Mouse (Mus musculus): ENCODE measurements at regions not wholly inside any gene's neighbourhood (a gene's known extent, or its start where the extent isn't known, plus 50 kb on each side); places are given as distances from the start of the nearest gene placed in this dataset.
A peak's percentile ranks its signal among the peaks of the same experiment; 100 is the strongest.
"Not testable (repeated sequence)": the region's sequence is repeated elsewhere in the genome, so short reads cannot be mapped to it uniquely, and the experiment has no call there.

- DNase-seq = no peak
These were observed 881.8 kb downstream of the Gm9195 start for GRCm38 (mm10) chr14:71609698-71610301.

GRCm38 (mm10) chr14:71603710-71604109 lies 887.9 kb downstream of the Gm9195 start:
- no peak for DNase-seq

DNA sequence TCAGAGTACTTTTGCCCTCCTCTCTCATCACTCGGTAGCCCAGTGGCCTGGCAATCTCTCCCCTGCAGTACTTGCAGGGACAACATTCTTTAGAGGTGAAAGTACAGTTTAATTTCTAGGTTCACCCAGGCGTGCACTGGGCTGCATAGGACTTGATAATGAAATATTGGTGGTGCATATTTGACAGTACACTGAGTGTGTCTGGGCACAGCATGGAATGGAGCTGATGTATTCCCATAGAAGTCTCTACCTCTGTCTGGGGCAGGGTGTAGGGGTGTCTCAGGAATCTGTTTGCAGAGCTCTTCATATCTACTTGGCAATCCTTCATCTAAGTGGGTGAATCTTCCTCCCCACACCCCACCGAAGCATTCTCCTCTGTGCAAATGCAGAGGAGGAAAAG lies 893.8 kb downstream of the Gm9195 start:
- DNase-seq = no peak

DNA sequence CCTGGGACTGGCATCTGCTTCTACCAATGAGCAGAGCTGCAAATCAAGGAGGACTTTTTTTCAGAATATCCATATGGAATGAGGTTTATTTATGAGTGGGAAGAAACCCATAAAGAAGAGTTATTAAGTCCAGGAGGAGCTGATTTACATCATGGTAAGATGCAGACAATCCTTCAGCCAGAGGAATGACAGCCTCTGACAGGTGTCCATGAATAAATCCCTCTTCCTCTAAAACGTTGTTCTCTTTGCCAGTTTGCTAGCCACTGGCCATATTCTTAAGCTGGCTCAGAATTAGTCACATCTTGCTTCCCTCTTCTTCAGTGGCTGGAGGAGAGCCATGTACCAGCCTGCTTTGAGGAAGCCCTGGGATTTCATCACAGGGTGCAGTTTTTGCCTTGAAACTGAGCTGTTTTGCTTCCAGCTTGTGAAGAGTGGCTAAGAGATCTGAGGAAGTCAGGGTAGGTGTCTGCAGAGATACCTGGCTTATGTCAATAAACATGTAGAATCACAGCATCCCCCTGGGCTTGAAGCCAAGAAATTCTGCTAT lies 902.9 kb downstream of the Gm9195 start:
- DNase-seq = no peak

- DNase-seq = no peak
These were observed 903.6 kb downstream of the Gm9195 start for GRCm38 (mm10) chr14:71588006-71588405.

GRCm38 (mm10) chr14:71564816-71565215 lies 926.8 kb downstream of the Gm9195 start:
- no peak for DNase-seq

- no peak for DNase-seq
These were observed 929.7 kb downstream of the Gm9195 start for GRCm38 (mm10) chr14:71561906-71562305.

DNA sequence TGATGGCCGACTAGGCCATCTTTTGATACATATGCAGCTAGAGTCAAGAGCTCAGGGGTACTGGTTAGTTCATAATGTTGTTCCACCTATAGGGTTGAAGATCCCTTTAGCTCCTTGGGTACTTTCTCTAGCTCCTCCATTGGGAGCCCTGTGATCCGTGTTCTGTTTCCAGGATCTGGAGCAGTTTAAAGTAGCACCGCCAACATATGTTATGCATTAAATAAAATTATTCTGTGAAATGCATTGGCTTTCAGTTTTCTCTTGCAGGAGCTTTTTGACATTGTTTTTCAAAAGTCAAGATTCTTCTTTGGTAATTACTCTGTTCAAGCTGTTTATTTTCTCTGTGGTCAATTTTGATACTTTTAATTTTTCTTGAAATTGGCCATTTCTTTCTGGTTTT lies 937.3 kb downstream of the Gm9195 start:
- DNase-seq = not testable (repeated sequence)

DNA sequence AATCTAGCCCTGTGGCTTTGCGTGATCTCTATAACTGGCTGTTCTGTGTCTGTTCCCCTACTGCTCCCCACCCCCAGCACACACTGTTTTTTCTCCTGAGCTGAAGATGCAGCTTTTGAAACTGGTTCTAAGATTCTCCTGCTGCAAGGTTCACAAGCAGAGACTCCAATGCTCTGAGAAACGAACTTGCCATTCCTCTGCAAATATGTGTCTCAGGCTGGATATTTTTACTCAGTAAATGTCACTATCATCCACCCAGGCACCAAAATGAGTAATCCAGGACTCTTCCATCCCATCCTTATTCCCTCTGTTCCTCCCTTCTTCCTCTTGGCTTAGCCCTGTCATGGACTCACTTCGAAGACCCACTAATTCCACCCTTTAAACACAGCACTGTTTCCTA lies 943.9 kb upstream of the Fam160b2 start:
- no peak for DNase-seq

DNA sequence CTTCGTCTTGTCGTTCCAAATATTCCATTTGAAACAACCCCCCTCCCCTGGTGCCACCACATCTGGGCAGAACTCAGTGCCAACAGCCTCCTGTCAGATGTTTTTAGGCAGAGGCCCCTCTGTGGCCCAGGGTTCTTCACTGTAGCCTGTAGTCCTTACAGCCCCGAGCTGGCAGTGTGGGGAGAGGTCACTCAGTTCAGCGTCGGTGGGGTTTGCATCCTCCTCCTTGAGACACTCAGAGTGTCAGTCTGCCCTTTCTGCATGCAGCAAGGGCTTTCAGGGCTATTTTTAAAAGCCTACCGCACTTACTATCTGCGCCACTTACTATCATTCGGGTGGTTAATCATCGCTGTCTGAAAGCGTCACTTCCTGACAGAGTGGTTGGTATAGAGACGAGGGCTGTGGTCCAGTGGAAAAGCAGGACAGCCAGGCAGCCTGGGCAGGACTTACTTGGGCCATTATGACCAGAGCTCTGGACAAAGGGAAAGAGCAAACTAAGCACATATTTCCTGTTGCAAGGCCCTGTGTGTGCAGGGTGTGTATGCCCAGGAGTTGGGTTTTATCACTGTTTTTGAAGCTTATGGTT lies 932.5 kb upstream of the Fam160b2 start:
- DNase-seq = no peak

DNA sequence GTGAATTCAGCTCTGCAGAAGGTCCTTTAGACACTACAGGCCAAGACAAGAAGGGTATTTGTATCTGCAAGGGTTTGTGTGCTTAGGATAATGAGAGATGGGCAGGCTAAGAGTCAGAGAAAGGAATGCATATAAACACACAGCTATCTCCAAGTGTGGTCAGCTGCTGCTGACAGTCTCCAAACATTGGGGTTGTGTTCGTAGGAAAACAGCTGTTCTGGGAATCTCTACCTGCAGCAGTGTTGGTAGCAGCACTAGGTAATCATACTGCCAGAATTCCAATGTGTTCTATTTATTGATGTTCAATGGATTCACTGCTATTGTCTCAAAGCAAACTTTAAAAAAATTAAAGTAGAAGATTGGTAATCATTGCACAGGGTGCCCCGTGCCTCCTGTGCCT lies 931.7 kb upstream of the Fam160b2 start:
- no peak for DNase-seq

GRCm38 (mm10) chr14:71530421-71530820 lies 930.8 kb upstream of the Fam160b2 start:
- DNase-seq = no peak

GRCm38 (mm10) chr14:71518541-71518940 lies 918.9 kb upstream of the Fam160b2 start:
- DNase-seq = no peak

DNA sequence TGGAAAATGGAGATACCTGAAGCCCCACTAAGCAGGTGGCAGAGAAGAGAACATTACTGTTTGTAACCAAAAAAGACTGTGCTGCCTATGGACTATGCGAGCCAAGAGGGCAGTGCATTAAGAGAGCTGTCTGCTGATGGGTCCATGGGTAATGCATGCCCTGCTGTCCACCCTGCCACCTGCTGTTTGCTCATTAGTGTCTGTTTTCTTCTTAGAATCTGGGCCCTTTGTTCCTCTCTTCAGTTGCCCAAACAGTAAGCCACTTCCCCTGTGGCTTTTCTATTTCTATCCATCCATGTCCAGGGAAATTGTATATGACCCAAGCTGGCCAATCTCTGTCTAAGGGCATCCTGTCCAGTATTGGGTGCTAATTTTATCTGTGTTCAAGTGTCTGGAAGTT lies 901.2 kb upstream of the Fam160b2 start:
- no peak for DNase-seq

DNA sequence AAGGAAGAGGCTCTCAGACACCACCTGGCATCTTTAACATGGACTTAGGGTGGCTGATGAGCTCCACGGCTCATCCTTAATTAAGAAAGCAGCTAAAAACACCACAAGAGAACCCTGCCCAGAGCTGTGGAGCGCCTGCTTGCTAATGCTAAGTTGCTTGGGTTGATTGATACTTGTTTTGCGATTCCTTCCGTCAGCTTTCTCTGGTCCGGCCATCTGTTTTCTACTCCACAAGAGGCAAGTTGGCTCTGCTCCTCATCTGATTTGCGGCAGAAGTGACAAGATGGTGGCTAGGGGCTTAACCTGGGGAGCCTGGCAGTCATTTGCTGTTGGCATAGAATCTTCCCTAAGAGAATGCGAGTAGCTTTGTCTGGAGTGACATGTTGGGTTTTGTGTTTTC lies 891.6 kb upstream of the Fam160b2 start:
- peak; percentile 4 for DNase-seq

DNA sequence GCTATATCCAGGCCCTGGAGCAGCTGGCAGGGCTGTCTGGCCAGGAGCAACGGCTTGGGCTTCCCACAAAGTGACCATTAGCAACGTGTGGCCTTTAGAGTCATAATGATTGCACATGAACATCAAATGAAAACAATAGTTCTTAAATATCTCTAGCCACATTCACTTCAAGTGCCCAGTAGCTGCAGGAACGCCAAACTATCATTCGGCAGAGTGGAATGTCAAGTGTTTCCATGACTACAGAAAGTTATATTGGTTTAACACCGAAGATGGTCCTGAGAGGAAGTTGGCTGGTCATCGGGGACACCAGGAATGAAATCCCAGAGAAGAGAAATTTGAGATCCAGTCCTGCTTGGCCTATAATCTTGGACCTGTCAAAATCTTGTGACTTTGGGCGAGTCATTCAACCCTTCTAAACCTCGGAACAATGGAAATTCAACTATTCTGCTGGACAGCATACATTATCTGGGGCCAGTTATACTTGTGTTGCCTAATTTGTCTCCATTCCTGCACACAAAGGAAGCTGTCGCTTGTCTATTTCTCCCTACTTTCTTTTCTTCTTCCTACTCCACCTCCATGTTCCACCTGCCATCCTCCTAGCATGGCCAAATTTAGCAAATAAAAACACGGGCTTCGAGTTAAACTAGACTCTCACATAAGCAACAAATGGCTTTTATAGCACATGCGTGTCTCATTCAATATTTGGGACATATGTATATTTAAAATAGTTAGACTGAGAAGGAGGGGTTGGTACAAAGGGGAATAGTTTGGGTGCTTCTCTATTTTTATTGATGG lies 886.7 kb upstream of the Fam160b2 start:
- no peak for DNase-seq

- DNase-seq = no peak
These were observed 876.0 kb upstream of the Fam160b2 start for GRCm38 (mm10) chr14:71475656-71476055.

GRCm38 (mm10) chr14:71473907-71474306 lies 874.3 kb upstream of the Fam160b2 start:
- no peak for DNase-seq

GRCm38 (mm10) chr14:71432364-71432763 lies 832.7 kb upstream of the Fam160b2 start:
- no peak for DNase-seq

Measured in right cerebral cortex, postnatal 4 days (tissue).